Mouse (Mus musculus) C2C12 (cell line): ENCODE results near the gene Tspan10. TPM values are rescaled to one million over a fixed set of nuclear protein-coding genes. Genes with fewer than 3 reads are reported as not detected.

ENCODE experiments used
- H3K27me3 ChIP-seq: one replicate; pipeline ENCODE4 v1.6.1; 2011; ENCODE audit not compliant: control insufficient read depth, insufficient read depth, insufficient read length
- H3K36me3 ChIP-seq: one replicate; pipeline ENCODE4 v1.6.1; 2011; ENCODE audit not compliant: control insufficient read depth, insufficient read depth
- H3K4me3 ChIP-seq: one replicate; pipeline ENCODE4 v1.5.1; 2011; ENCODE audit warnings: mild to moderate bottlenecking, control low read depth; ENCODE audit not compliant: poor library complexity, insufficient read depth, severe bottlenecking
- H3K79me2 ChIP-seq: one replicate; pipeline ENCODE4 v1.6.1; 2011; ENCODE audit not compliant: control insufficient read depth, insufficient read depth
- H3K79me3 ChIP-seq: one replicate; pipeline ENCODE4 v1.6.1; 2011; ENCODE audit warnings: low read depth, control low read depth
- H3ac ChIP-seq: one replicate; pipeline ENCODE3; 2011; ENCODE audit warnings: low read depth; ENCODE audit not compliant: control insufficient read depth, insufficient read length
- CEBPB ChIP-seq: IDR thresholded peaks from one replicate; pipeline ENCODE4 v1.6.1; 2011; ENCODE audit warnings: low read depth, mild to moderate bottlenecking, control low read depth, moderate library complexity
- CTCF ChIP-seq: IDR thresholded peaks from one replicate; pipeline ENCODE4 v1.5.1; 2011; ENCODE audit not compliant: control insufficient read depth, insufficient read depth, insufficient read length
- FOSL1 ChIP-seq: IDR thresholded peaks from one replicate; pipeline ENCODE4 v1.8.0; 2011; ENCODE audit warnings: mild to moderate bottlenecking, low read length; ENCODE audit not compliant: poor library complexity, insufficient read depth, severe bottlenecking
- MAX ChIP-seq: IDR thresholded peaks from one replicate; pipeline ENCODE4 v1.6.1; 2011; ENCODE audit warnings: mild to moderate bottlenecking, control low read depth
- MYOD1 ChIP-seq: IDR thresholded peaks from one replicate; pipeline ENCODE4 v1.6.1; 2011; ENCODE audit warnings: low read depth; ENCODE audit not compliant: control insufficient read depth, insufficient read length
- MYOG ChIP-seq: IDR thresholded peaks from one replicate; pipeline ENCODE4 v1.6.1; 2011; ENCODE audit not compliant: control insufficient read depth, insufficient read length; ENCODE audit errors: extremely low read depth
- USF1 ChIP-seq: IDR thresholded peaks from one replicate; pipeline ENCODE4 v1.6.1; 2011; ENCODE audit warnings: low read depth, mild to moderate bottlenecking, control low read depth, moderate library complexity
- polyA plus RNA-seq: library from polyadenylated mRNA; unstranded; fragments of >200 nt; fragmentation: generic; extraction: Trizol; gene quantifications from one replicate; pipeline ENCODE4 v1.2.1, GENCODE M21; 2012; ENCODE audit warnings: missing spikeins

Tspan10 gene
- polyA plus RNA-seq, 1 experiment = 0.02 TPM

DNA sequence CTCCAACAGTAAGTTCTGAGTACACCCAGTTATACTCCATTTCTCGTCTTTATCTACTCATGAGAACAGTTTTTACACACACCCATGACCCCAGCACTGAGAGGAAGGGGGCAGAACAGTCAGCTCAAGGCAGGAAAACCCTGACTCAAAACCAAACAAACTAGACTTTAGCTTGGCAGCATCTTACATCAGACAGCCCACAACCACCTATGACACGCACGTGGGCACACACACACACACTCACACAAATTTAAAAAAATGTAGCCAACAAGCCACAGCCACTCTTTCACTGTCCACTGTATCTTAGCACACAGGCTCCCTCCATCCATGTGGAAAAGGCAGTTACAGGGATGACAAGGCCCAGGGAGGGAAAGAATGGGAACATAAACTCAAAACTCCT is 15.7 kb upstream of the Tspan10 start:
- H3ac ChIP-seq = no peak overlapping the region
- no peak overlapping the region for H3K4me3 ChIP-seq
- TF ChIP-seq FOSL1 = no peak
- TF ChIP-seq MAX = no peak
- no peak for TF ChIP-seq USF1
- no peak for TF ChIP-seq CTCF
- TF ChIP-seq CEBPB = no peak
- TF ChIP-seq MYOG = no peak
- TF ChIP-seq MYOD1 = no peak
- peaks cover 98% of the 10 kb centered on the region for H3K79me2 ChIP-seq
- H3K79me3 ChIP-seq = peaks cover 46% of the 10 kb centered on the region
- H3K27me3 ChIP-seq = no peaks in the 10 kb centered on the region
- peaks cover 96% of the 10 kb centered on the region for H3K36me3 ChIP-seq

DNA sequence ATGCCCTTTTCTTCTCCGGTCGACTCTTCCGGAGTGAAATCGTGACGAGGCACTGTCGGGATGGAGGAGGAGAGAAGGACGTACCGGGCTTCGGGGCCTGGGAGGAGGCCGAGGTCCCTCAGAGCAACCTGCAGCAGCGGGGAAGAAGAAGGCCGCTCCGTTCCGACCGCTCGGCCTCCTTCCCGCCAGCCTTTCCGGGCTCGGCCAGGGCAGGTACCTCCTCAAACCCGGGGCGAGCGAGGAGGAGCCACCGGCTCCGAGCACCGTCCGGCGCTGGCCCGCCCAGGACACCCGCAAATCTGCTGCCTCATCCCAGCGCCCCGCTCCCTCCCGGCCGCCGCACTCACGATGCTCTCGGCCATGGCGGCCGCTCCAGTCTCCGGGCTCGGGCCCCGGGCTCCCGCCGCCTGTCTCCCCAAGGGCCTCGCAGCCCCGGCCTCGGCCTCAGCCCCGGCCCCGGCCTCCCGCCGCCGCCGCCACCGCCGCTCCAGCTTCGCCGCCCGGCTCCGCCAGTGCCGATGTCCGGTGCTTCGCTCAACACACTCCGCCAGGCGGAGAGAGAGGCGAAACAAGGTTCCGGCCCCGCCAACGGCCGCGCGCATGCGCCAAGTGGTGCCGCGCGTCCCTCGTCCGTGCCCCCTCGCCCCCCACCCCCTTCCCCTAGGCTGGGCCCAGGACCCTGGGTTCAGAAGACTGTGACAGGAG is 5.1 kb upstream of the Tspan10 start, which contains the start of gene Nploc4:
Gene Nploc4 (minus strand): TSS at position 557 of the 705 bp plus-strand sequence.
- peak within 1 kb of the TSS; percentile 70 for H3ac ChIP-seq
- H3K79me2 ChIP-seq = peaks cover 52% of the 10 kb centered on the region
- H3K36me3 ChIP-seq = peaks cover 36% of the 10 kb centered on the region
- peaks cover 41% of the 10 kb centered on the region for H3K79me3 ChIP-seq
- TF ChIP-seq CTCF (no peak), MAX (peak; percentile 73)
- H3K4me3 ChIP-seq = peak within 1 kb of the TSS; percentile 93
- H3K27me3 ChIP-seq = peaks cover 14% of the 10 kb centered on the region

DNA sequence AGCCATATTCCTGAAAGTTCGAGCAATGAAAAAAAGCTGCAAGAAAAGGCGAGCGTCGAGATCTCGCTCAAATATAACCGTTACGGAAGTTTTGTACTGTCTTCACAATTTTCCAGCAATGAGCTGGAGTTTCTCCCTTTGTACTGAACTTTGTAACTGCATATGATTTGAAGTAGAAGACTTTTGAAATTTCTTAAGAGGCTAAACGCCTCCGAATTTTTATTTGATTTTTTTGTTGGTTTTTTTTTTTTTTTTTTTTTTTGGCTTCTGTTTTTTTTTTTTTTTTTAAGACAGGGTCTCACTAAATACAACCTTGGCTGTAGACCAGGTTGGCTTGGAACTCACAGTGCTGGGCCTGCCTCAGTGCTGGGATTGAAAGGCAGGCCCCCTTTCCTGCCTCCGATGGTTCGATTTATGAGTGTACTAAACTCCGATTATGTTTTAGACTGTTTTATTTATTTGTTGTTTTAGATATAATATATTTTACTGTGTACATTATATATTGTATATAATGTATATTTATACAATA is 4.5 kb upstream of the Tspan10 start:
- H3K4me3 ChIP-seq = peak overlapping the region; percentile 93
- peaks cover 45% of the 10 kb centered on the region for H3K79me2 ChIP-seq
- TF ChIP-seq MAX = peak; percentile 0
- TF ChIP-seq FOSL1 = no peak
- peaks cover 40% of the 10 kb centered on the region for H3K79me3 ChIP-seq
- H3K36me3 ChIP-seq = peaks cover 30% of the 10 kb centered on the region
- peaks cover 14% of the 10 kb centered on the region for H3K27me3 ChIP-seq
- H3ac ChIP-seq = peak overlapping the region; percentile 26

DNA sequence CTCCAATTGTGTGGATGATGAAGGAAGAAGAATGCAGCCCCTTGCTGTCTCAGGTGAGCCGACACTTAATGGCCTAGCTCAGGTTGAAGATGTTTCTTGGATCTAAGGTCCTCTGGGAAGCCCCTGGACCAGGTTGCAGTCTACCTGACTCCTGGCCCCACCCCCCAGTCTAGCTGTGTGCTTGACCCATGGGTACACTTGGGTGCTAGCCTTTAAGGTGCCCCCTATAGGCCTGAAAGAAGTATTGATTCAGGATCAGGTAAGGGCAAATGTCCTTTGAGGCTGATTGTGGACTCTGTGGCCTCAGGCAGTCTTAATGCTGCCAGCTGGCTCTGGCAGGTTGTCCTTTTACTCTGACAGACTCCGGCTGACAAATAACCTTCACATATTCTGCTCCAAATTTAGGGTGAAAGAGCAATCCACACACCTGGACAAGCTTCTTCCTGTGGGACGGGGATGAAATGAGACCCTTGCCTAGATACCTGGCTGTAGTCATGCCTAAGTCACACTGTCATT is 379 bp downstream of the Tspan10 start:
- TF ChIP-seq MAX (no peak), MYOG (no peak), MYOD1 (no peak), CEBPB (no peak), FOSL1 (no peak), CTCF (no peak), USF1 (no peak)
- Histone ChIP-seq H3K4me3 (no peak overlapping the region), H3K36me3 (no peaks in the 10 kb centered on the region), H3K79me3 (no peaks in the 10 kb centered on the region), H3ac (no peak overlapping the region), H3K79me2 (no peaks in the 10 kb centered on the region), H3K27me3 (peaks cover 14% of the 10 kb centered on the region)

DNA sequence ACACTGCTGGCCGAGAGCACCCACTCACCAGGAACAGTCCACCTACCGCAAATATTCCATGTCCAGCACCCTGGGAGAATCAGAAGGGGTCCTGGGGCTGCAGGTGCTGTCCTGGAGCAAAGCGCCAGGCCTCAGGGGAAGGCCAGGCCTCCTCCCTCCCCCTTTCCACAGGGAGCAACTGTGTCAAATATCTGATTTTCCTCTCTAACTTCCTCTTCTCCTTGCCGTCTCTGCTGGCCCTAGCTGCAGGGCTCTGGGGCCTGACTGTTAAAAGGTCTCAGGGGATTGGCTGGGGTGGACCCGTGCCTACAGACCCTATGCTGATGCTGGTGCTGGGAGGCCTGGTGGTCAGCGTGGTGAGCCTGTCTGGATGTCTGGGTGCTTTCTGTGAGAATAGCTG is 1.7 kb downstream of the Tspan10 start:
- no peaks in the 10 kb centered on the region for H3K79me2 ChIP-seq
- TF ChIP-seq MAX (no peak), CEBPB (no peak), MYOD1 (no peak), FOSL1 (no peak), MYOG (no peak), USF1 (no peak), CTCF (no peak)

DNA sequence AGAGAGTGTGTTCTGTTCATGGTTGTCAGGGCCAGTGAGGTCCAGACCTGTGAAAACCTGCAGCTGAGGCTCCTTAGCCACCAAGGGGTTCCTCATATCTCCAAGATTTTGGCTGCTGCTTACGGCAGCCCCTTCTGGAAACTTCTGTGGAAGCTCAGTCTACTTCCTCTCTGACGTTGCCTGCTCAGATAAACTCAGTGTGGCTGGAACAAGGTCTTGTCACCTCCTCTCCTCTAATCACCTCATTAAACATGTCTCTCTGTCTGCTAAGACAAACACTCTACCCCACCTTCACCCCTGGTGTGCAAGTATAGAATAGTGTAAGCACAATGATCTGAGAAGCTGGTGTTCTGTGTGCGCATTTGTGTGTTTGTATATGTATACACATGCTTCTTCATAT is 3.0 kb downstream of the Tspan10 start:
- TF ChIP-seq MAX (no peak), FOSL1 (no peak), CTCF (no peak), MYOD1 (no peak), MYOG (no peak), CEBPB (no peak), USF1 (no peak)
- peaks cover 6% of the 10 kb centered on the region for H3K27me3 ChIP-seq
- no peaks in the 10 kb centered on the region for H3K79me3 ChIP-seq
- H3K79me2 ChIP-seq = no peaks in the 10 kb centered on the region
- H3ac ChIP-seq = no peak overlapping the region
- H3K36me3 ChIP-seq = no peaks in the 10 kb centered on the region
- no peak overlapping the region for H3K4me3 ChIP-seq

More for the DNA sequence above, 1.7 kb downstream of the Tspan10 start:
- Histone ChIP-seq H3ac (no peak overlapping the region), H3K27me3 (peaks cover 14% of the 10 kb centered on the region), H3K36me3 (no peaks in the 10 kb centered on the region), H3K79me3 (no peaks in the 10 kb centered on the region), H3K4me3 (no peak overlapping the region)
